Mouse (Mus musculus): ENCODE measurements around the gene Anapc11. TPM values are rescaled to one million over a fixed set of nuclear protein-coding genes. Genes with fewer than 3 reads are reported as not detected.
"Not testable (repeated sequence)": the region's sequence is repeated elsewhere in the genome, so short reads cannot be mapped to it uniquely, and the experiment has no call there.

Gene Anapc11
- total RNA-seq, 2 experiments from 2014 or later, result 85.0 to 103 TPM

DNA sequence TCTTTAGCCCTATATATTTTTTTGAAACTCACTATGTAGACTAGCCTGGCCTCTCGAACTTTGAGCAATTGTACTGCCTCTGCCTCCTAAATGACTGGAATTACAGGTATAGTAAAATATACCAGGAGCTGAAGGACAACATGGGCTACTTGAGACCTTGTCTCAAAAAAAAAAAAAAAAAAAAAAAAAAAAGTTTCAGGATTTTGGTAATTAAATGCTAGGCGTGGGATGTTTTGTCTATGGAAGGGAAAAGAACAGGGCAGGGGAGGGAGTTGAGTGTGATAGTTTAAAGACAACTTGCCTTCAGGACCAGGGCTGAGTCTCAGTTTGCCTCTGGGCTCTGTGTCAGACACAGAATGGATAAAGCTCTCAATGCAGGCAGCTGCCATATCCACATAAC, 23.2 kb upstream of the Anapc11 start:
- DNase-seq, result no peak

- no peak for DNase-seq
Observed at GRCm38 (mm10) chr11:120575940-120576339, 22.3 kb upstream of the Anapc11 start.

DNA sequence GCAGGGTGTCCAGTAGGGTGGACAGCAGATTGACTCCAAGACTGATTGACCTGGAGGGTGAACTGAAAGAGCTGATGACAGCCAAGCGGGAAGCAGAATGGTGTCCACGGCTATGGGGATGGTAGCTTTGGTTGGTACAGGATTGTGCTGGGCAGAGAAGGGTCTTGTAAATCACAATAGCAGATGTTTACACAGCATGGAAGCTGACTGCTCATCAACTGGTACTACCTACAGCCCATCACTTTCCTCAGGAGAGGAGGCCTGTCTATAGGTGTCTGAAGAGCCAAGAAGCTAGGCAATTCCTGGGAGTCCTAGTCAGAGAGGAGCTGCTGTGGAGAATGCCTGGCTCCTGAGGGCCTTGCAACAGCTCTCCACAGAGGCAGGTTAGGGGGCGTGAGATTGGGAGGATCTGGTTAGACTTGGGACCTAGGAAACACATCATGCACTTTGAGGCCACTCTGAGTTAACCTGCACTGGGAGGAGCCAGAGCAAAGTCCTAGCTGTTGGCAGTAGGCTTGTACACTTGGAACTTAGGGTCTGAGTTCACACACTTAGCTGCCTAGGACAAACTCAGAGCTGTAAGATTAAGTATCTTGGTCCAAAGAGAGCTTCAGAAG, 21.7 kb upstream of the Anapc11 start:
- DNase-seq, result no peak

GRCm38 (mm10) chr11:120577211-120578023, 20.8 kb upstream of the Anapc11 start:
- no peak for DNase-seq

DNA sequence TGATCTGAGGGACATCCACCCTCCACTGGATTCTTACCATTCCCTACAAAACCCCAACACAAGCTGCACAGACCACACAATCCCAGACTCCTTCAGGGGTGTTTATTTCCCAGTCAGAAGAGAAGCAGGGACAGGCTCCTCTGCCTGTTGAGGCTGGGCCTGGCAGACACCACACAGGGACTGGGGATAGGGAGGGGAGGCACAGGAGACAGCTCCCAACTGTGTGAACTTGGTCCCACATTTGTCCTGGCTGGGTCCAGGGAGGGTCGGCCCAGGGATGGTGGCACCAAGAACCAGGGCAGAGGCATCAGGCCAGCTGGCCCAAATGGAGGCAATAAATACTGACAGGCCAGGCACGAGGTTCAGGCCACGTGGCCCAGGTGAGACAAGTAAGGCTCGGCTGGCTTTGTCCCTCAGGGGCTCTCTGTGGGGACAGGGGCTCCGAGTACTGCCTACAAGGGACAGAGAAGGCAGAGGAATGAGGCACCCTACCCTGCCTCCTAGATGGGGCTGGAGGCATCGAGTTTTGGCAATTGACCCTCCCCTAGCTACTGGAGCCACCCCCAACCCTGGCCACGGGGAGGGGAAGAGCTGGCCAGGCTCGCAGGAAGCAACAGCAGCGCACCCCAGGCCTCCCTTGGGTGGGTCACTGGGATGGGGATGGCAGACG, 20.1 kb upstream of the Anapc11 start:
- no peak for DNase-seq

- DNase-seq, result no peak
Observed at GRCm38 (mm10) chr11:120578694-120579243, 19.5 kb upstream of the Anapc11 start.

- peak; percentile 67 to 69 for DNase-seq
Observed at GRCm38 (mm10) chr11:120579316-120580107, 18.7 kb upstream of the Anapc11 start.

GRCm38 (mm10) chr11:120580190-120580589, 18.0 kb upstream of the Anapc11 start:
- no peak for DNase-seq

GRCm38 (mm10) chr11:120580871-120581331, 17.3 kb upstream of the Anapc11 start:
- peak; percentile 26 to 37 for DNase-seq

GRCm38 (mm10) chr11:120581490-120582267, 16.5 kb upstream of the Anapc11 start, which contains the start of gene Arhgdia:
Arhgdia (minus strand) TSS chr11:120581624.
- DNase-seq, result peak; percentile 90

- DNase-seq, result no peak
Observed at GRCm38 (mm10) chr11:120582268-120582981, 15.8 kb upstream of the Anapc11 start.

- not testable (repeated sequence) for DNase-seq
Observed at GRCm38 (mm10) chr11:120582982-120583293, 15.3 kb upstream of the Anapc11 start.

GRCm38 (mm10) chr11:120583937-120584336, 14.3 kb upstream of the Anapc11 start:
- no peak for DNase-seq

GRCm38 (mm10) chr11:120588531-120588930, 9.7 kb upstream of the Anapc11 start:
- DNase-seq, result no peak

DNA sequence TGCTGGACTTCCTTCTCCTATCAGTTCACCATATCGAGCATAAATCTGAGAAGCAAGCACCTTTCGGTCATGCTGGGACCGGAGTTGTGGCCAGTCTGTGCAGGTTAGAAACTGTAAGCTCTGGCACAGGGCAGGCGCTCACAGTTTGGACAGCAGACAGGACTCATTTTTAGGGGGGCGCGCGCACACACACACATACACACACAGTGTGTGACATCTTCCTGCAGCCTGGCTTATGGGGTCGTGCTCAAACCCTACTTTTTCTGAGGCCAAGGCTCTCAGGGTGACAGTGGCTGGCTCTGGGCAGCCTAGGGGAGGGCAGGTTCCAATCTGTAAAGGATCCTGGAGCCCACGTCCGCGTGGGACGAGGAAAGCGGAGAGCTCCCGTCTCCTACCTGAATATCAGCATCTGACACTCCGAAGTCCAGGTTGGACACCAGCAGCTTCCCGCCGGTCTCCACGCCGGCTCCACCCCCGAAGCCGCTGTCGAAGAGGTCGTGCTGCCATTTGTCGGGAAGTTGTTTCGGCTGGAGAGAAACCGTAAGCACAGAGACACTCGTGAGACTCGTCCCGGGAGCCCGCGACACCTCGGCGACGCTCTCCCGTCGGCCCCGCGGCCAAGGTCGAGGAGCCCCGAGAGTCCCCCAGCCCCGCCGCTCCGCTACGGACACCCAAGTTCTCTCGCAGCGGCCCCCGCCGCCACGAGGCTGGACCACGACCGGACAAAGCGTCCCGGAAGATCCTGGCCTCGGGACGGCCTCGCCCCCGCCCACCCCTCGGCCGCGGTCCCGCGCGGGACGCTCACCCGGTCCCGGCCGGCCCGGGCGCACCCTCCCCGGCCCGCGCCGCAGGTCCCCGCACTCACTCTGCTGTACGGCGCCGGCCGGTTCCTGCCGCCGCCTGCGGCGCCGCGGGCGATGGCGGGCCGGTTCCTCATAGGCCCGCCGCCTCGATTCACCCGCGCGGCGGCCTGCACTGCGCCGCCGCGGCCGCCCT, 683 bp upstream of the Anapc11 start:
- no peak for DNase-seq

GRCm38 (mm10) chr11:120598990-120599549, 849 bp downstream of the Anapc11 start:
- no peak for DNase-seq

DNA sequence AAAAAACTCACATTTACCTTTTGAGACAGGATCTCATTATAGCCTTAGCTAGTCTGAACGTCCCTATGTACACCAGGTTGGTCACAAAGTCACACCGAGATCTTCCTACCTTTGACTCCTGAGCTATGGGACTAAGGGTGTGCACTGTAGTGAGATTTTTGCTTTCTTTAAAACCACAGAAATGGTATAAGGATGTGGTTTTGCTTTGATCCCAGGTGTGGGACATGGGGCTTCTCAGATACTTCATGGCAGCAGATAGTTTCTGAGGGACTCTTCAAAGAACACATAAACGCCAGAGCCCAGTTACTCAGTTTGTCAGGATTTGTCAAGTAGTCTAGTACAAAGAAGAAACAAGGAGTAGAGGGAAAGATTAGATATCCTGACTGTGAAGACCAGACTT, 2.5 kb downstream of the Anapc11 start:
- no peak for DNase-seq

DNA sequence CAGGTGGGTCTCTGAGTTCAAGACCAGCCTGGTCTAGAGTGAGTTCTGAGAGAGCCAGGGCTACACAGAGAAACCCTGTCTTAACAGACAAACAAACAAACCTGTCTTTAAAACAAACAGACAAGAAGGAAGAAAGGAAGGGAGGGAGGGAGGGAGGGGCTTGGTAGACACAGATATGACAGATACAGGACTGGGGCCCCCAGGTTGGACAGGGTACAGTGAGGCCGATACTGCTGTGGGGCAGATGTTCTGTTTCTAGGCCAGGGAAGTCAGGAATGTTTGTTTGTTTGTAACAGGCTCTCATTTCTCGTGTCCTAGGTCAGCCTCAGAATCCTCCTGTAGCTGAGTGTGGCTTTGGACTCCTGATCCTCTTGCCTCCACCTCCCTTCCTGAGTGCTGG, 5.3 kb downstream of the Anapc11 start:
- no peak for DNase-seq

DNA sequence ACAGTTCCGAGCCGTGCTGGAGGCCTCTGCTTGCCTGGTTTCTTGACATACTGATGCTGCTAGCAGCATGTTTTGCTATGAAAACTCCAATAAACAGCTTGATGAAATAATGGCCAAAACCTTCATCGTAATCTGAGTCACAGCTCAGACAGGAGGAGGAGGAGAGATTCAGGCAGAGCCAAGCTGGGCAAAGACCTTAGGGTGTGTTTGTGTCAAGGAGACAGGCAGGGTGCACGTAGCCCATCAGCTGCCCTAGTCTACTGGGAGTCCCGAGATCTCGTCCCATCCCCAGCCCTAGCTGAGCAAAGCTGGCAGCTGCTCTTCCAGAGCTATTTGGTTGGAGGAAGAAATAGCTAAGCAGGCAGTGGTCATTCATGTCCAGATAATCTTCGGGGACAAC, 7.4 kb downstream of the Anapc11 start:
- DNase-seq, result no peak
